Mouse (Mus musculus) R1 (cell line): ENCODE results near the gene Ccdc14.
"Not testable (repeated sequence)": the region's sequence is repeated elsewhere in the genome, so short reads cannot be mapped to it uniquely, and the experiment has no call there.

ENCODE experiments used
- DNase-seq: peaks from one replicate; pipeline ENCODE4 v3.0.0-alpha.2; 2018; ENCODE audit warnings: low read depth, low spot score

The Ccdc14 gene

GRCm38 (mm10) chr16:34690334-34691144 lies at the start of gene Ccdc14:
Gene Ccdc14 (plus strand): TSS chr16:34690616.
- DNase-seq = peak; percentile 98

- no peak for DNase-seq
Observed at GRCm38 (mm10) chr16:34643511-34644259, 46.7 kb upstream of the Ccdc14 start.

GRCm38 (mm10) chr16:34649621-34650020 lies 40.8 kb upstream of the Ccdc14 start, which contains the start of gene Ropn1:
Gene Ropn1 (plus strand): TSS chr16:34649921.
- DNase-seq = no peak

- no peak for DNase-seq
Observed at GRCm38 (mm10) chr16:34653023-34653422, 37.4 kb upstream of the Ccdc14 start.

- peak; percentile 65 for DNase-seq
Observed at GRCm38 (mm10) chr16:34657566-34657965, 32.9 kb upstream of the Ccdc14 start.

GRCm38 (mm10) chr16:34657983-34658382 lies 32.4 kb upstream of the Ccdc14 start:
- no peak for DNase-seq

GRCm38 (mm10) chr16:34658388-34658787 lies 32.0 kb upstream of the Ccdc14 start:
- no peak for DNase-seq

- no peak for DNase-seq
Observed at GRCm38 (mm10) chr16:34664553-34664952, 25.9 kb upstream of the Ccdc14 start.

- peak; percentile 82 for DNase-seq
Observed at GRCm38 (mm10) chr16:34667031-34667726, 23.2 kb upstream of the Ccdc14 start.

- peak; percentile 85 for DNase-seq
Observed at GRCm38 (mm10) chr16:34668341-34668740, 22.1 kb upstream of the Ccdc14 start.

- no peak for DNase-seq
Observed at GRCm38 (mm10) chr16:34671966-34672365, 18.4 kb upstream of the Ccdc14 start.

GRCm38 (mm10) chr16:34672822-34673221 lies 17.6 kb upstream of the Ccdc14 start:
- no peak for DNase-seq

GRCm38 (mm10) chr16:34674365-34674764 lies 16.1 kb upstream of the Ccdc14 start:
- DNase-seq = no peak

- no peak for DNase-seq
Observed at GRCm38 (mm10) chr16:34681823-34682222, 8.6 kb upstream of the Ccdc14 start.

GRCm38 (mm10) chr16:34689879-34690278 lies 537 bp upstream of the Ccdc14 start:
- no peak for DNase-seq

GRCm38 (mm10) chr16:34691156-34691555 lies 740 bp downstream of the Ccdc14 start:
- DNase-seq = peak; percentile 53

- no peak for DNase-seq
Observed at GRCm38 (mm10) chr16:34694477-34694876, 4.1 kb downstream of the Ccdc14 start.

- DNase-seq = not testable (repeated sequence)
Observed at GRCm38 (mm10) chr16:34698721-34699120, 8.3 kb downstream of the Ccdc14 start.

- peak; percentile 79 for DNase-seq
Observed at GRCm38 (mm10) chr16:34700165-34700827, 9.9 kb downstream of the Ccdc14 start.

- no peak for DNase-seq
Observed at GRCm38 (mm10) chr16:34700828-34701216, 10.4 kb downstream of the Ccdc14 start.

GRCm38 (mm10) chr16:34706019-34706418 lies 15.6 kb downstream of the Ccdc14 start:
- DNase-seq = no peak
